Mouse (Mus musculus) limb, embryonic 13.5 days (tissue): ENCODE results near the gene Fkbp9. TPM values are rescaled to one million over a fixed set of nuclear protein-coding genes. Genes with fewer than 3 reads are reported as not detected.
A peak's percentile ranks its signal among the peaks of the same experiment; 100 is the strongest.

Source experiments
- ATAC-seq: fragments of 200-750 bp; cut with Nextera tagmentation; 2 replicates; pipeline ENCODE4 v1.8.0; 2017; ENCODE audit warnings: low read depth, moderate number of reproducible peaks, moderate TSS enrichment; ENCODE audit not compliant: low FRiP score
- H3K27ac ChIP-seq: fragments of 300-500 bp; sonication (generic); 2 replicates; pipeline ENCODE4 v1.5.1; 2015; ENCODE audit warnings: inconsistent platforms, mild to moderate bottlenecking, moderate library complexity
- H3K27me3 ChIP-seq: fragments of 300-500 bp; sonication (generic); 2 replicates; pipeline ENCODE4 v1.6.1; 2015; ENCODE audit warnings: mild to moderate bottlenecking, inconsistent platforms
- H3K36me3 ChIP-seq: fragments of 300-500 bp; sonication (generic); 2 replicates; pipeline ENCODE4 v1.6.1; 2015; ENCODE audit warnings: inconsistent platforms, mild to moderate bottlenecking, moderate library complexity
- H3K4me1 ChIP-seq: fragments of 300-500 bp; sonication (generic); 2 replicates; pipeline ENCODE4 v1.6.1; 2015; ENCODE audit warnings: inconsistent platforms
- H3K4me2 ChIP-seq: fragments of 300-500 bp; sonication (generic); replicated peaks from 2 replicates; pipeline ENCODE4 v1.6.1; 2015; ENCODE audit warnings: inconsistent platforms, mild to moderate bottlenecking, moderate library complexity
- H3K4me3 ChIP-seq: fragments of 300-500 bp; sonication (generic); 2 replicates; pipeline ENCODE4 v1.5.1; 2015; ENCODE audit warnings: moderate library complexity, mild to moderate bottlenecking, inconsistent platforms
- H3K9ac ChIP-seq: fragments of 300-500 bp; sonication (generic); 2 replicates; pipeline ENCODE4 v1.6.1; 2015; ENCODE audit warnings: mild to moderate bottlenecking, inconsistent platforms
- H3K9me3 ChIP-seq: fragments of 300-500 bp; sonication (generic); 2 replicates; pipeline ENCODE4 v1.6.1; 2016; ENCODE audit warnings: inconsistent platforms
- WGBS: fragments of 180-500 bp; shearing (Covaris S2); methylation state at CpG from one replicate; pipeline ENCODE4 v1.1.7; 2015; 5-methylcytosine and 5-hydroxymethylcytosine counted together
- polyA plus RNA-seq: library from polyadenylated mRNA; unstranded; fragments of >200 nt; fragmentation: Nextera tagmentation; extraction: Ambion mirVana; gene quantifications from 2 replicates; pipeline ENCODE4 v1.2.1, GENCODE M21; 2015

The Fkbp9 gene
- polyA plus RNA-seq, 1 experiment from 2014 or later, result 185 TPM

DNA sequence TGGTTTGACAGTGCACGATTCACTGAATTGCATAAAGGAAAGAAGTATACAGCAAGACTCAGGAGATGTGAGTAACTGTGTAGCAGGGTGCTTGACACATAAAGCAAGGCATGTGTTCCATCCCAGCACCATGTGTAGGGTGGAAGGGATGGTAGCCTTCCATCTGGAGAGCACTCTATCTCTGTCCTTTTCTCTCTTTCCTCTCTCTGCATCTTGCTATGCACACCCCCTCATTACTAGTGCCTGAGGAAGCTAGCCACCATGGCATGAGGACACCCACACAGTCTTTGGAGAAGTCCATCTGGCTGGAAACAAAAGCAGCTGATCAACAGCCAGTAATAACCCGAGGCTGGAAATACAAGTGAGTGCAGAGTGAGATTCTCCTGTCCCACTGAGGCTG lies 25.7 kb upstream of the Fkbp9 start:
- no peak for ATAC-seq
- whole genome bisulfite sequencing, result 72% methylated on average over 2 of the region's 2 CpGs
- no peak overlapping the region for H3K4me2 ChIP-seq

DNA sequence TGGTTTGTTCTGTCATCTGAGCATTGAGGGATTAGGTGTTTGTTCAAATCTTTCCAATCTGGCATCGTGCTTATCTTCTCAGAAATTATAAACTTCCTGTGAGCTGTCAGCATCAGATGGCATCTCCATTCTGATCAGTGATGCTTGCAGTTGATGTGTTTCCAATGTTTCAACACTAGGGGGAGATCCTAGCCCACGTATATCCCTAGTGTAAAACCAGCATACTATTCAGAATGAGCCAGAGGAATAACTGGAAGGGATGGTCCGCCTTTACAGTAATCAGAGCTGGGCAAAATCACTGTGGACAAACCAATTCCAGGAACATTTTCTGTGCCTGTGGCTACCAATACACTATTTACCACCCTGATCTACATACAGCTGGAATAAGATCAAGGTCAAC lies 23.2 kb upstream of the Fkbp9 start:
- Histone ChIP-seq H3K4me1 (no peaks in the 10 kb centered on the region), H3K9me3 (no peaks in the 10 kb centered on the region), H3K4me2 (no peak overlapping the region), H3K4me3 (no peak overlapping the region), H3K9ac (no peak overlapping the region), H3K27ac (no peak overlapping the region), H3K36me3 (no peaks in the 10 kb centered on the region), H3K27me3 (0 out of 2 replicates have a peak, but pooled peaks cover 2% of the 10 kb centered on the region)
- peak; percentile 73 for ATAC-seq
- 17% methylated on average over 3 of the region's 3 CpGs for WGBS

More for the DNA sequence above, 25.7 kb upstream of the Fkbp9 start:
- Histone ChIP-seq H3K4me3 (no peak overlapping the region), H3K27me3 (0 out of 2 replicates have a peak, but pooled peaks cover 2% of the 10 kb centered on the region), H3K9ac (no peak overlapping the region), H3K4me1 (no peaks in the 10 kb centered on the region), H3K27ac (no peak overlapping the region), H3K9me3 (no peaks in the 10 kb centered on the region), H3K36me3 (no peaks in the 10 kb centered on the region)

DNA sequence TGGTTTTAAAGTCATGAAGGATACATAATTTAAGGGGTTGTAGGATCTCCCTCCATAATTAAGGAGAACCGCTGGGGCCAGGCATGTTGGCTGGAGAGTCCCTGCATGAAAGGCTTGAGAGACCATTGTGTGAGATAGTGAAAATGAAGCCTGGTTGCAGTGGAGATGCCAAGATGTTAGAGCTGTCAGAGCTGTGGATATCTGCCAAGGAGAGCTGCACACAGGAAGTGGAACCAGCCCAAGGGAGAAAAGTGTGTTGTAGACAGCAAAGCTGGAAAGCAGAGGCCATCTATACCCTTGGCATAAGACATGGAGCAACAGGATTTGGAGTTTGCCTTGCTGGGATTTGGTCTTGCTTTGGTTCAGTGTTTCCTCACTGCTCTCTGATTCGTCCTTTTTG lies 18.5 kb upstream of the Fkbp9 start:
- ATAC-seq, result no peak
- no peaks in the 10 kb centered on the region for H3K27me3 ChIP-seq
- no peak overlapping the region for H3K9ac ChIP-seq
- no peak overlapping the region for H3K4me2 ChIP-seq
- H3K4me3 ChIP-seq, result no peak overlapping the region
- WGBS, result 71% methylated on average over 2 of the region's 2 CpGs
- H3K4me1 ChIP-seq, result no peaks in the 10 kb centered on the region
- H3K27ac ChIP-seq, result no peak overlapping the region
- no peaks in the 10 kb centered on the region for H3K9me3 ChIP-seq
- H3K36me3 ChIP-seq, result no peaks in the 10 kb centered on the region

- ATAC-seq, result no peak
- Histone ChIP-seq H3K27ac (no peak overlapping the region), H3K9me3 (no peaks in the 10 kb centered on the region), H3K4me2 (no peak overlapping the region), H3K27me3 (no peaks in the 10 kb centered on the region), H3K4me3 (no peak overlapping the region), H3K36me3 (no peaks in the 10 kb centered on the region), H3K4me1 (no peaks in the 10 kb centered on the region), H3K9ac (no peak overlapping the region)
- 78% methylated on average over 5 of the region's 5 CpGs for whole genome bisulfite sequencing
Observed at GRCm38 (mm10) chr6:56818436-56819123, 13.3 kb upstream of the Fkbp9 start.

DNA sequence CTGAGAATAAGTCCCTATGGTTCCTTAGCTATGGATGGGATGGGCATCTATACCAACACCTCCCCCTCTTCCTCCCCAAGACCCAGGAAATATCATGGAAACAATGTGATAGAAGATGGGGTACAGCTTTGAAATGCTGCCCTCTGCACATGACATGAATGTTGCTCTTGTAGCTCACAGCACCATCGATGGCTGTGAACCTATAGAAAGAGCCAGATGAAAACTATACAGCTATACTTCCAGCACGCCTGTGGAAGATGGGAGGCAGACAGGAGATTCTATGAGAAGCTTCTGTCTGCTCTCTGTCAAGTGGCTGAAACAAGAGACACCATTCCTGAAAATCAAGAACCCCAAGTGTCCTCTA lies 12.8 kb upstream of the Fkbp9 start:
- 81% methylated on average over 2 of the region's 2 CpGs for WGBS
- no peaks in the 10 kb centered on the region for H3K36me3 ChIP-seq
- no peak for ATAC-seq
- H3K9ac ChIP-seq, result no peak overlapping the region
- H3K27me3 ChIP-seq, result no peaks in the 10 kb centered on the region
- H3K4me3 ChIP-seq, result no peak overlapping the region
- H3K27ac ChIP-seq, result no peak overlapping the region
- no peaks in the 10 kb centered on the region for H3K4me1 ChIP-seq
- no peak overlapping the region for H3K4me2 ChIP-seq
- H3K9me3 ChIP-seq, result no peaks in the 10 kb centered on the region

- WGBS, result 45% methylated on average over 3 of the region's 3 CpGs
- Histone ChIP-seq H3K36me3 (no peaks in the 10 kb centered on the region), H3K4me3 (no peak overlapping the region), H3K4me2 (no peak overlapping the region), H3K27me3 (no peaks in the 10 kb centered on the region), H3K9ac (no peak overlapping the region), H3K27ac (no peak overlapping the region), H3K9me3 (no peaks in the 10 kb centered on the region), H3K4me1 (no peaks in the 10 kb centered on the region)
- ATAC-seq, result no peak
Observed at GRCm38 (mm10) chr6:56825657-56826056, 6.2 kb upstream of the Fkbp9 start.

DNA sequence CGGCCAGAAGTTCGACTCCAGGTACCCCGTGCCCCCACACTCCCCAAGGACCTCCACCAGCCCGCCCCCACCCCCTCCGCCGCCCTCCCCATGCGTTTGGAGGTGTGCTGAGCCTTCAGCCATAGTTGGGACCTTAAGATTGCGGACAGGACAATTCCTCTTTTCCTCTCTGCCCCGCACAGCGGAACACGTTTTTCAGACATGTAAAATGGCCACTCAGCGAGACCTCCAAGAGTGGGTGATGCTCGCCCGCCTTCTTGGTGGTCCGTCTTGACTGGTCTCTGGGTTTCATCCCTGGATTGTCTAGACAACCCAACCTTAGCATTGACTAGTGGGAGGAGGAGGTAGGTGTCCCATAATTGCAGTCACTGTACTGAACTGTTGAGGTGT lies 543 bp downstream of the Fkbp9 start:
- Histone ChIP-seq H3K27me3 (no peaks in the 10 kb centered on the region), H3K4me3 (peak overlapping the region; percentile 76), H3K36me3 (peaks cover 24% of the 10 kb centered on the region), H3K9me3 (no peaks in the 10 kb centered on the region), H3K4me2 (peak overlapping the region; percentile 61), H3K27ac (peak overlapping the region; percentile 87), H3K9ac (peak overlapping the region; percentile 91), H3K4me1 (peaks cover 28% of the 10 kb centered on the region)
- 2% methylated on average over 11 of the region's 15 CpGs for WGBS
- ATAC-seq, result peak; percentile 21

GRCm38 (mm10) chr6:56832830-56833229 lies 971 bp downstream of the Fkbp9 start:
- peaks cover 28% of the 10 kb centered on the region for H3K36me3 ChIP-seq
- peaks cover 29% of the 10 kb centered on the region for H3K4me1 ChIP-seq
- no peak overlapping the region; the same call in 1 of the 2 replicates for H3K27ac ChIP-seq
- no peaks in the 10 kb centered on the region for H3K9me3 ChIP-seq
- 0 out of 2 replicates have a peak, but pooled peaks have one; percentile 16 for ATAC-seq
- peak overlapping the region; percentile 61 for H3K4me2 ChIP-seq
- H3K27me3 ChIP-seq, result no peaks in the 10 kb centered on the region
- H3K4me3 ChIP-seq, result peak overlapping the region; percentile 76
- H3K9ac ChIP-seq, result peak overlapping the region; percentile 91; the same call in 1 of the 2 replicates

- Histone ChIP-seq H3K9ac (no peak overlapping the region), H3K4me2 (no peak overlapping the region), H3K27me3 (no peaks in the 10 kb centered on the region), H3K36me3 (peaks cover 38% of the 10 kb centered on the region), H3K27ac (no peak overlapping the region), H3K4me3 (no peak overlapping the region), H3K4me1 (peaks cover 32% of the 10 kb centered on the region), H3K9me3 (no peaks in the 10 kb centered on the region)
- no peak for ATAC-seq
- WGBS, result 51% methylated on average over 5 of the region's 5 CpGs
Observed at GRCm38 (mm10) chr6:56834769-56835168, 2.9 kb downstream of the Fkbp9 start.

GRCm38 (mm10) chr6:56835532-56835931 lies 3.7 kb downstream of the Fkbp9 start:
- Histone ChIP-seq H3K36me3 (peaks cover 46% of the 10 kb centered on the region), H3K9me3 (no peaks in the 10 kb centered on the region), H3K27ac (no peak overlapping the region), H3K4me1 (peaks cover 32% of the 10 kb centered on the region), H3K9ac (no peak overlapping the region), H3K4me3 (no peak overlapping the region), H3K4me2 (no peak overlapping the region), H3K27me3 (no peaks in the 10 kb centered on the region)
- no peak for ATAC-seq
- WGBS, result 87% methylated on average over 10 of the region's 10 CpGs

DNA sequence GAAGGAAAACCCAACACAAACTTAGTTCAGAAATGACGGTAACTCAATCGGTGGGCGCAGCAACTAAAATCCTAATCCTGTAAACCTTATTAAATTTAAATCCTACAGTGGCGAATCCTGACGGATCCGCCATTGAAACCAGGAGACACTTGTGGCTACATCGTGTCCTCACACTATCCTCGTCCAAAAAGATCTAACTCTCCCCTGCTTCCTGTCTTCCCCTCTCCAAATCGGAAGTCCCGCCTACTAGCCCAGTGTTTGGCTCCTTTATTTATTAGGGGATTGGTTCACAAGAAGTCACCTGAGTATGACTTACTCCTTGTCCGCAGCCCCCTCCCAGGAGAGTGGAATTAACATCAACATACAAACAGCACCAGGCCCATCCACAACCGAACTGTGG lies 5.3 kb downstream of the Fkbp9 start:
- no peak for ATAC-seq
- no peak overlapping the region for H3K27ac ChIP-seq
- WGBS, result 93% methylated on average over 12 of the region's 12 CpGs

DNA sequence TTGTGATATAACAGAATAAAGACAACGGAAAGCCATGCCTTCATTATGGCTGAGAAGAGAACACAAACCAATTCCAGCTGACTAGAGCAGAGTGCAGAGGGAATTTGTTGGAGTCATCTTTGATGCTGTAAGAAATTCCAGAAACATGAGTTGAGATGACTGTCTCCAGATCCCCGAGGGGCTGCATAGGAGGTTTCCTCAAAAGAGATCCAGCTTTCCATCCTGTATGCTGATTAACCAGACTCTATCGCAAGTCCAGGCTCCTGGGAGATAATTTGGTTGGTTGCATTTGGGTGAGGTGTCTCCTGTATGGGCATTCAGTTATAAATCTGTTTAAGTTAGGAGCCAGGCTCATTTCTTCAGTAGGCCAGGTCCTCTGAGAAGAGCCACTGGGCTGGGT lies 5.8 kb downstream of the Fkbp9 start:
- H3K27me3 ChIP-seq, result no peaks in the 10 kb centered on the region
- no peak overlapping the region for H3K4me3 ChIP-seq
- no peak overlapping the region for H3K4me2 ChIP-seq
- 81% methylated on average over 3 of the region's 3 CpGs for WGBS
- peaks cover 32% of the 10 kb centered on the region for H3K4me1 ChIP-seq
- no peak overlapping the region for H3K9ac ChIP-seq
- no peak overlapping the region for H3K27ac ChIP-seq
- ATAC-seq, result no peak
- peaks cover 47% of the 10 kb centered on the region for H3K36me3 ChIP-seq
- no peaks in the 10 kb centered on the region for H3K9me3 ChIP-seq

More for the DNA sequence above, 5.3 kb downstream of the Fkbp9 start:
- Histone ChIP-seq H3K36me3 (peaks cover 47% of the 10 kb centered on the region), H3K27me3 (no peaks in the 10 kb centered on the region), H3K9ac (no peak overlapping the region), H3K9me3 (no peaks in the 10 kb centered on the region), H3K4me2 (no peak overlapping the region), H3K4me3 (no peak overlapping the region), H3K4me1 (peaks cover 32% of the 10 kb centered on the region)

GRCm38 (mm10) chr6:56843229-56843628 lies 11.4 kb downstream of the Fkbp9 start:
- Histone ChIP-seq H3K27ac (no peak overlapping the region), H3K9ac (no peak overlapping the region), H3K36me3 (peaks cover 34% of the 10 kb centered on the region), H3K4me1 (no peaks in the 10 kb centered on the region; the same call in 1 of the 2 replicates), H3K4me3 (no peak overlapping the region), H3K4me2 (no peak overlapping the region), H3K9me3 (no peaks in the 10 kb centered on the region), H3K27me3 (no peaks in the 10 kb centered on the region)
- ATAC-seq, result no peak
- WGBS, result 56% methylated on average over 3 of the region's 3 CpGs
